Mouse (Mus musculus): ENCODE data around the gene H60c. TPM values are rescaled to one million over a fixed set of nuclear protein-coding genes. Genes with fewer than 3 reads are reported as not detected.

Gene H60c
- 0.06 and 0.16 TPM in 2 replicates for polyA plus RNA-seq (2015; fragmentation: Nextera tagmentation; extraction: Ambion mirVana)

DNA sequence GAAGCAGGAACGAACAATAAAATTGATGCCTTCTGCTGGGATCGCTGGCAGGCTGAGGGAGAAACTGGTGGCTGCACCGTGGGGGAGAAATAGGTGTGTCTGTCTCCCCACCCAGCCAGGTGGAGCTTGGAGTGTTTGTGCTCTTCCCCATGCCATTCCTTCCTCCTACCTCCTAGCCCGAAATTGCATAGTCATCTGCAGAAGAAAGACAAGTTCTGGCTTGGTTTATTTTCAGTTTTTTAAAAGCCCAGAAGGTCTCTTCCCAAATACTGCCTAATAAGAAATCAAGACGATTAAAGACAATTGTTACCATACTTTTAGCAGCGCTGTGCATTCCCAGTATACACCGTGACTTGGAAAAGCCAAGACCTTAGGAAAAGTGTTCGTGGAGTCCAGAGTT is at the start of gene H60c:
TSS of gene H60c (minus strand) at position 101 of the 400 bp plus-strand sequence.

Other genes with a start within 250 kb of the H60c start
- 0.16 and 0.29 TPM in 2 replicates for gene Ppp1r14c, start 98.3 kb upstream of the H60c start, polyA plus RNA-seq (2015; fragmentation: Nextera tagmentation; extraction: Ambion mirVana)